Mouse (Mus musculus): ENCODE measurements at regions not wholly inside any gene's neighbourhood (a gene's known extent, or its start where the extent isn't known, plus 50 kb on each side); places are given as distances from the start of the nearest gene placed in this dataset.
A peak's percentile ranks its signal among the peaks of the same experiment; 100 is the strongest.

- H3K4me3 ChIP-seq (replicated peaks) = 0 out of 2 replicates have a peak overlapping the region, but pooled peaks have one; percentile 11
These were observed 84.4 kb upstream of the Bace2 start for GRCm38 (mm10) chr16:97272035-97272631.

GRCm38 (mm10) chr16:97278913-97279312 is 77.6 kb upstream of the Bace2 start:
- ATAC-seq (ENCODE audit: insufficient number of reproducible peaks, low FRiP score, low TSS enrichment, low read depth) = no peak
- no peak overlapping the region for H3K4me2 ChIP-seq (replicated peaks)
- H3K9ac ChIP-seq = no peak overlapping the region
- H3K9me3 ChIP-seq (replicated peaks) = no peaks in the 10 kb centered on the region
- H3K36me3 ChIP-seq = no peaks in the 10 kb centered on the region
- H3K4me1 ChIP-seq = no peaks in the 10 kb centered on the region
- H3K4me3 ChIP-seq (replicated peaks) = no peak overlapping the region
- no peak overlapping the region for H3K27ac ChIP-seq (replicated peaks)
- H3K27me3 ChIP-seq = no peaks in the 10 kb centered on the region
- 78% methylated on average over 1 of the region's 1 CpGs for WGBS

More at GRCm38 (mm10) chr16:97272035-97272631, 84.4 kb upstream of the Bace2 start:
- no peaks in the 10 kb centered on the region for H3K9me3 ChIP-seq (replicated peaks)
- no peak; the same call in 1 of the 2 replicates for ATAC-seq (ENCODE audit: insufficient number of reproducible peaks, low FRiP score, low TSS enrichment, low read depth)
- no peak overlapping the region for H3K27ac ChIP-seq (replicated peaks)
- 10% methylated on average over 12 of the region's 12 CpGs for WGBS
- H3K36me3 ChIP-seq = no peaks in the 10 kb centered on the region
- 0 out of 2 replicates have a peak, but pooled peaks cover 3% of the 10 kb centered on the region for H3K4me1 ChIP-seq
- H3K4me2 ChIP-seq (replicated peaks) = peak overlapping the region; percentile 42
- no peaks in the 10 kb centered on the region for H3K27me3 ChIP-seq
- H3K9ac ChIP-seq = no peak overlapping the region

- H3K4me2 ChIP-seq (replicated peaks) = no peak overlapping the region
- H3K4me3 ChIP-seq (replicated peaks) = no peak overlapping the region
- no peaks in the 10 kb centered on the region for H3K9me3 ChIP-seq (replicated peaks)
- no peaks in the 10 kb centered on the region for H3K27me3 ChIP-seq
- no peak overlapping the region for H3K9ac ChIP-seq
- no peaks in the 10 kb centered on the region for H3K36me3 ChIP-seq
- no peak overlapping the region for H3K27ac ChIP-seq (replicated peaks)
- 84% methylated on average over 7 of the region's 7 CpGs for WGBS
- H3K4me1 ChIP-seq = no peaks in the 10 kb centered on the region
- no peak for ATAC-seq (ENCODE audit: insufficient number of reproducible peaks, low FRiP score, low TSS enrichment, low read depth)
These were observed 74.9 kb upstream of the Bace2 start for GRCm38 (mm10) chr16:97281615-97282110.

- Histone ChIP-seq H3K9me3 (replicated peaks) (no peaks in the 10 kb centered on the region), H3K9ac (no peak overlapping the region), H3K27ac (replicated peaks) (no peak overlapping the region), H3K36me3 (no peaks in the 10 kb centered on the region), H3K27me3 (no peaks in the 10 kb centered on the region), H3K4me1 (no peaks in the 10 kb centered on the region), H3K4me3 (replicated peaks) (no peak overlapping the region), H3K4me2 (replicated peaks) (no peak overlapping the region)
- no peak for ATAC-seq (ENCODE audit: insufficient number of reproducible peaks, low FRiP score, low TSS enrichment, low read depth)
- 70% methylated on average over 9 of the region's 9 CpGs for WGBS
These were observed 73.6 kb upstream of the Bace2 start for GRCm38 (mm10) chr16:97282943-97283342.

- H3K9me3 ChIP-seq (replicated peaks) = no peaks in the 10 kb centered on the region
- H3K27ac ChIP-seq (replicated peaks) = no peak overlapping the region
- no peaks in the 10 kb centered on the region for H3K36me3 ChIP-seq
- H3K4me3 ChIP-seq (replicated peaks) = no peak overlapping the region
- no peak for ATAC-seq (ENCODE audit: insufficient number of reproducible peaks, low FRiP score, low TSS enrichment, low read depth)
- peaks cover 7% of the 10 kb centered on the region; the same call in 1 of the 2 replicates for H3K4me1 ChIP-seq
- H3K4me2 ChIP-seq (replicated peaks) = no peak overlapping the region
- H3K27me3 ChIP-seq = no peaks in the 10 kb centered on the region
- no peak overlapping the region for H3K9ac ChIP-seq
- WGBS = 82% methylated on average over 8 of the region's 8 CpGs
These were observed 70.6 kb upstream of the Bace2 start for GRCm38 (mm10) chr16:97285886-97286447.

- no peak overlapping the region for H3K4me3 ChIP-seq (replicated peaks)
- H3K4me1 ChIP-seq = peaks cover 7% of the 10 kb centered on the region; the same call in 1 of the 2 replicates
- H3K9me3 ChIP-seq (replicated peaks) = no peaks in the 10 kb centered on the region
- 3% methylated on average over 3 of the region's 3 CpGs for WGBS
- no peak overlapping the region for H3K9ac ChIP-seq
- H3K36me3 ChIP-seq = no peaks in the 10 kb centered on the region
- no peak for ATAC-seq (ENCODE audit: insufficient number of reproducible peaks, low FRiP score, low TSS enrichment, low read depth)
- H3K4me2 ChIP-seq (replicated peaks) = no peak overlapping the region
- H3K27me3 ChIP-seq = no peaks in the 10 kb centered on the region
- H3K27ac ChIP-seq (replicated peaks) = no peak overlapping the region
These were observed 69.8 kb upstream of the Bace2 start for GRCm38 (mm10) chr16:97286717-97287116.

- 11% methylated on average over 8 of the region's 8 CpGs for WGBS
- Histone ChIP-seq H3K36me3 (no peaks in the 10 kb centered on the region), H3K4me1 (peaks cover 12% of the 10 kb centered on the region; the same call in 1 of the 2 replicates), H3K27me3 (no peaks in the 10 kb centered on the region), H3K4me3 (replicated peaks) (no peak overlapping the region), H3K9me3 (replicated peaks) (no peaks in the 10 kb centered on the region), H3K4me2 (replicated peaks) (no peak overlapping the region), H3K9ac (no peak overlapping the region), H3K27ac (replicated peaks) (no peak overlapping the region)
- peak; percentile 73; the same call in 1 of the 2 replicates for ATAC-seq (ENCODE audit: insufficient number of reproducible peaks, low FRiP score, low TSS enrichment, low read depth)
These were observed 67.9 kb upstream of the Bace2 start for GRCm38 (mm10) chr16:97288634-97289033.

GRCm38 (mm10) chr16:97292484-97293048 is 64.0 kb upstream of the Bace2 start:
- no peak overlapping the region for H3K27ac ChIP-seq (replicated peaks)
- no peaks in the 10 kb centered on the region for H3K27me3 ChIP-seq
- H3K4me2 ChIP-seq (replicated peaks) = peak overlapping the region; percentile 10
- no peak for ATAC-seq (ENCODE audit: insufficient number of reproducible peaks, low FRiP score, low TSS enrichment, low read depth)
- 1% methylated on average over 11 of the region's 11 CpGs for WGBS
- no peaks in the 10 kb centered on the region for H3K36me3 ChIP-seq
- peaks cover 12% of the 10 kb centered on the region; the same call in 1 of the 2 replicates for H3K4me1 ChIP-seq
- H3K9me3 ChIP-seq (replicated peaks) = no peaks in the 10 kb centered on the region
- H3K4me3 ChIP-seq (replicated peaks) = no peak overlapping the region
- no peak overlapping the region for H3K9ac ChIP-seq

- Histone ChIP-seq H3K36me3 (no peaks in the 10 kb centered on the region), H3K4me3 (replicated peaks) (no peak overlapping the region), H3K27ac (replicated peaks) (no peak overlapping the region), H3K27me3 (no peaks in the 10 kb centered on the region), H3K9ac (no peak overlapping the region), H3K4me2 (replicated peaks) (peak overlapping the region; percentile 10), H3K4me1 (peaks cover 12% of the 10 kb centered on the region; the same call in 1 of the 2 replicates), H3K9me3 (replicated peaks) (no peaks in the 10 kb centered on the region)
- no peak for ATAC-seq (ENCODE audit: insufficient number of reproducible peaks, low FRiP score, low TSS enrichment, low read depth)
- 2% methylated on average over 4 of the region's 4 CpGs for WGBS
These were observed 63.3 kb upstream of the Bace2 start for GRCm38 (mm10) chr16:97293273-97293672.

GRCm38 (mm10) chr16:97297140-97297539 is 59.4 kb upstream of the Bace2 start:
- H3K9ac ChIP-seq = no peak overlapping the region
- H3K4me2 ChIP-seq (replicated peaks) = no peak overlapping the region
- no peak overlapping the region for H3K4me3 ChIP-seq (replicated peaks)
- H3K9me3 ChIP-seq (replicated peaks) = no peaks in the 10 kb centered on the region
- no peaks in the 10 kb centered on the region for H3K27me3 ChIP-seq
- WGBS = 53% methylated on average over 3 of the region's 3 CpGs
- ATAC-seq (ENCODE audit: insufficient number of reproducible peaks, low FRiP score, low TSS enrichment, low read depth) = no peak
- H3K36me3 ChIP-seq = no peaks in the 10 kb centered on the region
- no peak overlapping the region for H3K27ac ChIP-seq (replicated peaks)
- H3K4me1 ChIP-seq = peaks cover 5% of the 10 kb centered on the region; the same call in 1 of the 2 replicates

- no peaks in the 10 kb centered on the region for H3K4me1 ChIP-seq
- 51% methylated on average over 5 of the region's 5 CpGs for whole genome bisulfite sequencing
These were observed 52.3 kb upstream of the Bace2 start for GRCm38 (mm10) chr16:97304156-97304735.

More at GRCm38 (mm10) chr16:97304156-97304735, 52.3 kb upstream of the Bace2 start:
- Histone ChIP-seq H3K9ac (no peak overlapping the region), H3K27me3 (no peaks in the 10 kb centered on the region), H3K4me3 (replicated peaks) (no peak overlapping the region), H3K4me2 (replicated peaks) (no peak overlapping the region), H3K9me3 (replicated peaks) (no peaks in the 10 kb centered on the region), H3K36me3 (no peaks in the 10 kb centered on the region), H3K27ac (replicated peaks) (no peak overlapping the region)
- ATAC-seq (ENCODE audit: insufficient number of reproducible peaks, low FRiP score, low TSS enrichment, low read depth) = no peak

Measured in embryonic facial prominence, embryonic 15.5 days (tissue).